Mouse (Mus musculus) embryo, embryonic 11.5 days (tissue): ENCODE data around the gene Smndc1.

Source experiments
- DNase-seq: peaks from one replicate; pipeline ENCODE4 v3.0.0-alpha.2; 2012; ENCODE audit warnings: low read depth, low spot score

Smndc1 gene

GRCm38 (mm10) chr19:53383336-53383735, 7.0 kb downstream of the Smndc1 start:
- DNase-seq, result no peak

DNA sequence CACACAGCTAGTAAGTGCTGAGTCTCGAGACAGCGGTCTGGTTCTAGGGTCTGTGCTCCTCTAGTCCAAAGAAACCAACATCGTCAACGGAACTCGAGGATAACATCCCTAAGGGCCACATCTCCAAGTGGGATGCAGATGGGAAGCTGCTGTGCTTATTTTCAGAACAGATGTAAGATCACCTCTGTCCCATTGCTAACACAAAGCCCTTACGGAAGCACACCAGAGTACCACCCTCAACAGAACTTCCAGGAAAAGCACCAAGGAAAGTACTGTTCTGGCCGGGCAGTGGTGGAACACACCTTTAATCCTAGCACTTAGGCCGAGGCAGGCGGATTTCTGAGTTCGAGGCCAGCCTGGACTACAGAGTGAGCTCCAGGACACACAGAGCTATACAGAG, 12.0 kb downstream of the Smndc1 start:
- no peak for DNase-seq

DNA sequence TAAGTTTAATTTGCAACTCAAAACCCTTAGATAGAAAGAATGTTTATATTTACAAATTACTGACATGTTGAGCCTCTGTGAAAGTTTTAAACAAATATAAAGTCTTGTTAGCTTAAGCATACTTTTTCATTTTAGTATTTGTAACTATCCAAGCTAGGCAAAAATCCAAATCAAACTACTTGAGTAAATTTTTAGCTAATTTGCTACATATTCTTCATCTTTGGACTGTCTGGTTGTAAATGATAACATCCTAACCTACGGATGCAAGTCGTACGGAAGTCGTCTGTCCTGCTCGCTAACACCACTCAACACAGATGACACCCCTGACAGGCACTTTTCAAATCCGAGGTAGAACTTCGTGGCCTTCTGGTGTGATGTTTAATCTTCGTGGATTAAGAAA, 12.7 kb downstream of the Smndc1 start:
- DNase-seq, result no peak

- no peak for DNase-seq
These were observed 14.6 kb downstream of the Smndc1 start for GRCm38 (mm10) chr19:53375816-53376215.

DNA sequence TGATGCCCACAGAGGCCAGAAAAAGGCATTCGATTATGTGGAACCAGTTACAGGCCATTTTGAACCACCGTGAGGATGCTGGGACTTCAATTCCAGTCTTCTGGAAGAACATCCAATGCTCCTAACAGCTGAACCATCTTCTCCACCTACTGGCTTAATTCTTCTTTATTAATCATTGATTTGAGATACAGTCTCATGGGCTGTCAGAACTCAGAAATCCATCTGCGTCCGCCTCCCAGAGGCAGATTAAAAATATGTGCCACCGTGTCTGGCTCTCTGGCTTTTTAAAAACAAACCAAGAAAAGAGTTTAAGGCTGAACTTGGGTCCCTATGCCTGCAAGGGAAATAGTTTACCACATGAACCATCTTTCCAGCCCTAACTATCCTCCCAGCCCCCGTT, 15.1 kb downstream of the Smndc1 start:
- DNase-seq, result no peak

- no peak for DNase-seq
These were observed 16.8 kb downstream of the Smndc1 start for GRCm38 (mm10) chr19:53373570-53373969.

DNA sequence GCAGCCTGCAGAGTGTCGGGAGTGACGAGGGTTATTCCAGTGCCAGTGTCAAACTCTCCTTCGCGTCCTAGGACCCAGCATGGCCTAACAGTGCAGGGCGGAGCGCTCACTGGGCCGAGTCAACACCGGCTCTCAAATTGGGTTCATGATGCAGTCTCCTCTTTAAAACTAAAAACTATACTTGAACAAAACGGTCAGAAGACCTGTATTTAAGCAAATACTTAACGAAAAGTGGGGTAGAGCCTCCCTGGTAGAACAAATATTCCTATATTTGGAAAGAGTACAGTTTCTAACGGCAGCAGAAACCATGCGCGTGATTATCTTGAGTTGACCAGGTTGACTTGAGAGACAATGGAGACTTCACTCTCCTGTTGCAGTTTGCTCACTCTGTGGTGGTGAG, 18.7 kb downstream of the Smndc1 start, which contains the start of gene Gm10197:
Gene Gm10197 (minus strand): TSS at position 101 of the 400 bp plus-strand sequence.
- no peak for DNase-seq

DNA sequence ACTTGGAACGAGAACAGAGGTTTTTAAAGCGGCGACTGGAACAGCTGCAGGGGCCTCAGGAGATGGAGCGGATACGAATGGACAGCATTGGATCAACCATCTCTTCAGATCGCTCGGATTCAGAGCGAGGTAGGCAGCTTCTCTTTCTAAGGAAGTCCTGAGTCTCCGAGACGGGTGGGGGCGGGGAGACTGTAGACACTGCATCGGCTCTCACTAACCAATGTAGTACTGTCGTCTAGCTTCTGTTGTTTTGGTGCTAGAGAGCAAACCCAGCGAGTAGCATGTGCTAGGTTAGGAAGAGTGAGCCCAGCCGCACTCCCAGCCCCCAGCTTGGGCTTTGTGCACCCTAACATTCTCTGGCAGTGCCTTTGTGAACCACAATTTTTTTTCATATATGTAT, 20.1 kb downstream of the Smndc1 start:
- no peak for DNase-seq

DNA sequence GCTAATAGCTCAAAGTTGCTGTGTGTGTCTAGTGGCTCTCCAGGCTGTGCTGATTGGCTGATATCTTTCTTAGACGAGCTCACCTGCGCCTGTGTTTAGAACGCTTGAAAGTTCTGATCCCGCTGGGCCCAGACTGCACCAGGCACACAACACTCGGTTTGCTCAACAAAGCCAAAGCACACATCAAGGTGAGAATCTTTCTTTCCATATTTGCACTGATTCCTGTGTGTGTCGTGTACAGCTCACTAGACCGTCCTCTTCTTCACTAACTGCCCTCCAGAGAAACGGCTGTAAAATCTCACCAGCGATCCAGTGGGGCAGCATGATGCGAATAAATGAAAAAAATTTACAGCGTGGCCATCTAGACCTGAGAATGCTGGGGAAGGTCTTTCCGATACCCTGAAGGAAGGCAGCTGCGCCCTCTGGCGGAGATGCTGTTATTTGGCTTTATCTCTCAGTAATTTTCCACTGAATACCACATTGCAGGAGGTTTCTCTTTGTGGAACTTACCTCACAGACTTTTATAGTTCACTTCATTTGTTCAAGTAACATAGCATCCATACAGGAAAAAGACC, 20.8 kb downstream of the Smndc1 start:
- peak; percentile 69 for DNase-seq

GRCm38 (mm10) chr19:53366881-53367280, 23.5 kb downstream of the Smndc1 start:
- DNase-seq, result no peak

DNA sequence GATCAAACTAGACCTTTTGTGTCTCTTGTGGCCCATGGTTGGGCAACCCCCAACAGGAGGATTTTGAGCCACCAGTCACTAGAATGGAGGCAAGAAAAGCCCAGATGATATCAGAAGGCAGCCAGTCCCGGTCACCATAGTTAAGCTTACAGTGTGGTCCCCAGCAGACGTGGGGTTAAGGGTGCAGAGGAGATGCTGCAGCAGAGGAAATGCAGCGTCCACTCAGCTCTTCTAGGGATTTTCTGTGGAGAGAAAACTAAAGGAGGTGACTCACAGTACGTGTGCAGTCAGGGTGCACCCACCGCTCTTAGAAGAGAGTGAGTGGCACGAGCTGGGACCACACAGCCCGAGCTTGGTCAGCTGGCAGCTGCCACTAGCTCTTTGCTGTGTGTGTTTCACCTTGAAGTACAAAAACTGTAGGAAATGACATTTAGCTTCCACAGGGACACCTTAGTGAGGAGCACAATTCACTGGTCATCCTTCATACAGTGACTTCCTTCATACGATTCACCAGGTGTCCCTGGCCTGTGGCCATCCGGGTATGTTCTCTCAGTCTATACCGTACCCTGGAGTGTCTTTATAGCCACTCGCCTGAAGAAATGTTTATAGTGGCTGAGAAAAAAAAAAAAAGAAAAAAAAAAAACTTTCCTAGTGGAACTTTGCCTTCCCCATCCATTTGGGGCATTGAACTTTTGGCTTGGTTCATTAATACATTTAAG, 24.2 kb downstream of the Smndc1 start:
- no peak for DNase-seq

- DNase-seq, result peak; percentile 56
These were observed 25.4 kb downstream of the Smndc1 start for GRCm38 (mm10) chr19:53364963-53365362.

DNA sequence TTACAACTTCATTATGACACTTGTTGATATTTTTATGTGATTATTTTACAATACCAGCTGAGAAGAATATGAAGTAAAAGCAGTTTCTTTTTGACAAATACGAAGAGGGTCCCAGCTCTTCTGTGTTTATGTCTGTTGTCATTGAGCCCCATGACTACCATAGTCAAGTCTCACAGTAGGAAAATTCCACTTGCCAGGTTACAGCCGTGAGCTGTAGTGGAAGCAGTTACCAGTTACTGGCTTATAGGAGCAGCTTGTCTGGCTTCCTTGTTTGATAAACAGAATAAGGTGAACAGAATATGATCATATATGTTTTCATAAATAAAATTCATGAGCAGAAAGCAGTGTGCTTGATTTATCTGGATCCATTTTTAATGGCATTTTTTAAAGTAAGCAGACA, 25.8 kb downstream of the Smndc1 start:
- DNase-seq, result no peak

DNA sequence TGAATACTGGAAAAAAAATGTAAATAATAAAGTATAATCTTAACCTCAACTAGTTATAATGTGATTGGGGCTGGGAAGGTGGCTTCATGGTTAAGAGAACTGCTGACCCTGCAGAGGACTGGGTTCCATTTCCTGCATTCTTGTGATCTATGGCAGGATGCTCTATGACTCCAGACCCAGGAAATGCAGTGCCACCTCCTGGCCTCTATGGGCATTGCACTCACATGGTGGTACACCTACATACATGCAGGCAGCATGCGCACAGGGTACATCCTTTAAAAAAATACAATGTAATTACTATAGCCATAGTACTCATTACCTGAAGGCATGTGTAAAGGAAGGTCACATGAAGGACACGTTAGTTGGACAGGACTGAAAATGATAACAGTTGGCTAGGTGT, 27.4 kb downstream of the Smndc1 start:
- no peak for DNase-seq

DNA sequence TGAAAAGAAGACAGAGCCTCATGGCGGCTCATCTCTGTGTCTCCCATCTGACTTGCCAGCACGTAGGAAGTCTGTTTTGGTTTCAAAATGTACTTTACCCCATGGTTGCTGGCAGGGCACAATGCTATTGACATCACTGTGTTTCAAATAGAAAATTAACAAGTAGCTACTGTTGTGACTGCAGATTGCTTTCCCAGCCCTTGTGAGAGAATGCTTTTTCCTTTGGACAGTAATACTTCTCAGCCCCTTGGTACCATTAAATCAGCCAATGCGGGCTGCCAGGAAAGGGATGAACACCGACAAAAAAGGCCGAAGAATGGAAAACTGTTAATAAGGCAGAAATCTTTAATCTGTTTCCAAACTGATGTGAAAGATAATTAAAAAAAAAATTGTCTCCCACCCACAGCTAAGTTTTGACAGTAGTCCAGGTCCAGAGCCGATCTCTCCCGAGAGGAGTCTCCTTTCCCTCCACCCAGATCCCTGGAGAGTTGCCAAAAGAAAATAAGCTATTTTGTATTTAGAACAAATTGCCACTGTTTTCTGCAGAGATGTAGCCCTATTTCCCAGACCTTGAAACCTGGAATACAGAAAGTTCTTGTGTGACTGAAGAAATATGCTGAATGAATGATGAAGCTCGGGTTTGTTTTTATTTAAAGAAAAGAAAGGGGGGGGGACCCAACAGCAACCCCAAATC, 30.0 kb downstream of the Smndc1 start:
- no peak for DNase-seq

DNA sequence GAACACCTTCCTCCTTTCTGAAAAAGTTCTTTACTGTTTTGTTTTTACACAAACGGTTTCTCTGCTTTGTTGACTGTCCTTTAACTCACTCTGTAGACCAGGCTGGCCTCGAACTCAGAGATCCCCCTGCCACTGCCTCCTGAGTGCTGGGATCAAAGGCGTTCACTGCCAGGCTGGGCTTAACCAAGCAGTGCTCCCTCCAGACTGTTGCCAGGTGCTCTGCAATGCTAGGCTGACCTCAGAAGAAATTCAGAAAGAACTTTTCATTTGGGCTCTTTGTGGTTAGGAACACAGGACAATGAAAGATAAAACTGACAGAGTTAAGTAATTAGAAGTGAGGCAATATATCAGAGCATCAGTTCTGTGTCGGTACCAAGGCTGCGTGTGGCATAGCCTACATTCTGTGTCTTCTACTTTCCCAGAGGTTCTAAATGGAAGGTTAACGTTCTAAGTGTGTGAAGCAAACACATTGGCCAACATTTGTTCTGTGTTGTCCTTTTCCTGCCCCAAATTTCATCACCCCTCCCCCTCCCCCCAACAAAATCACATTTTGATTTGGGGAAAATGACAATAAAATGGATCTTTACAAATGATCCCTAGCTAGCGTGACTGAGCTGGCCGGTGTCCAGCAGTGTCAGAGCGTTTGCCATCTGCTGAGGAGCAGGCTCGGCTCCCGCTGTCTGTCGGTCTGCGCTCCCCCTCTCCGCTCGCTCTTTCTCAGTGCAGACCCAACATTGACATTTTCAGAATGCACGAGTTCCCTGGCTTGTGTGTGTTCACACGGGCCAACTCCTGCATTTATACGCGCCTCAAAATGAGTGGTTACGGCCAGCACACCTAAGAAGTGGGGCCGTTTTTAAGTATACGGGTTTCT, 31.0 kb downstream of the Smndc1 start:
- DNase-seq, result no peak

GRCm38 (mm10) chr19:53355065-53355464, 35.3 kb downstream of the Smndc1 start:
- DNase-seq, result no peak

GRCm38 (mm10) chr19:53354271-53355000, 35.9 kb downstream of the Smndc1 start:
- no peak for DNase-seq

DNA sequence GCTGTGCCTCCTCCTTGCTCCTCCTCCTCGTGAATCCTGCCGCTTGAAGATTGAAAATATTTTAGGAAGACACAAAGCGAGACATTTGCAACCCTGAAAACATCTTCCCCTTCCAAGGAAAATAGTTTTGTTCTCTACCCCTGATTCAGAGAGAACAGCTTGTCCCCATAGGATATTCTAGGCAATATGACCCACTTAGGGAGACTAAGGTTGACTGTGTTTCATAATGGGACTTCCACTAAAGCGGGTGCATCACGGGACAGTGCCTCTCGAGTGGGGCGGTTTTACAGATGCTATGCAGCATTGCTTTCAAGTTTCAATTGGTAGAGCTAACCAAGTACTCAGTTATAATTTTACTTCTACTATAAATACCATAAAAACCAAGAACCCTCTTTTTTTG, 36.5 kb downstream of the Smndc1 start:
- no peak for DNase-seq

DNA sequence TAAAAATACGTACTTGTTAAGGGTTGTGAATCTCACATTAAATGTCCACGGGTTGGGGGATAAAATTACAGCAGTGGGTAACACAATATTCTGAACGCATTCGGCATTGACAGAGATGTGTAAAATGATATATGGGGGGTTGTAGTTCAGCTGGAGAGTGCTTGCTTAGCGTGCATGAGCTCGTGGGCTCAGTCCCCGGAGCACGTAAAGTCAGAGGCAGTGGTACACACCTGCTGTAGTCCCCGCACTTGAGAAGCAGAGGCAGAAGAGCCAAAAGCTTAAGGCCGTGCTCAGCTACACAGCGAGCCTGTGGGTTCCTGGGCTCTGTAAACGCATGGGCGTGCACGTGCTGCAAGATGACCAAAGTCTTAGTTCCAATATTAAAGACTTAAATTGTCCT, 44.6 kb downstream of the Smndc1 start:
- DNase-seq, result no peak

GRCm38 (mm10) chr19:53344062-53344461, 46.3 kb downstream of the Smndc1 start:
- DNase-seq, result no peak
